Mouse (Mus musculus) embryonic facial prominence, embryonic 12.5 days (tissue): ENCODE measurements around the gene Elovl6. TPM values are rescaled to one million over a fixed set of nuclear protein-coding genes. Genes with fewer than 3 reads are reported as not detected.

Experiments used
- ATAC-seq: fragments of 200-750 bp; cut with Nextera tagmentation; 2 replicates; pipeline ENCODE4 v1.8.0; 2017; ENCODE audit not compliant: insufficient number of reproducible peaks, insufficient read depth, low FRiP score, low TSS enrichment
- H3K27ac ChIP-seq: fragments of 300-500 bp; sonication (generic); 2 replicates; pipeline ENCODE4 v1.5.1; 2016; ENCODE audit warnings: mild to moderate bottlenecking
- H3K27me3 ChIP-seq: fragments of 300-500 bp; sonication (generic); 2 replicates; pipeline ENCODE4 v1.6.1; 2016; ENCODE audit warnings: mild to moderate bottlenecking, moderate library complexity
- H3K36me3 ChIP-seq: fragments of 300-500 bp; sonication (generic); 2 replicates; pipeline ENCODE4 v1.6.1; 2016; ENCODE audit warnings: mild to moderate bottlenecking
- H3K4me1 ChIP-seq: fragments of 300-500 bp; sonication (generic); 2 replicates; pipeline ENCODE4 v1.6.1; 2016
- H3K4me2 ChIP-seq: fragments of 300-500 bp; sonication (generic); replicated peaks from 2 replicates; pipeline ENCODE4 v1.6.1; 2016; ENCODE audit warnings: mild to moderate bottlenecking, moderate library complexity
- H3K4me3 ChIP-seq: fragments of 300-500 bp; sonication (generic); 2 replicates; pipeline ENCODE4 v1.5.1; 2016; ENCODE audit warnings: mild to moderate bottlenecking
- H3K9ac ChIP-seq: fragments of 300-500 bp; sonication (generic); 2 replicates; pipeline ENCODE4 v1.6.1; 2016; ENCODE audit warnings: mild to moderate bottlenecking, moderate library complexity
- H3K9me3 ChIP-seq: fragments of 300-500 bp; sonication (generic); 2 replicates; pipeline ENCODE4 v1.6.1; 2016; ENCODE audit warnings: mild to moderate bottlenecking, moderate library complexity
- WGBS: fragments of 180-500 bp; shearing (Covaris S2); methylation state at CpG from one replicate; pipeline ENCODE4 v1.1.7; 2016; 5-methylcytosine and 5-hydroxymethylcytosine counted together
- polyA plus RNA-seq: library from polyadenylated mRNA; unstranded; fragments of >200 nt; fragmentation: Nextera tagmentation; extraction: Ambion mirVana; gene quantifications from 2 replicates; pipeline ENCODE4 v1.2.1, GENCODE M21; 2016

Gene Elovl6
- polyA plus RNA-seq, 1 experiment from 2014 or later, result 36.4 TPM

- WGBS, result 76% methylated on average over 8 of the region's 8 CpGs
- no peak overlapping the region for H3K27ac ChIP-seq
- H3K9ac ChIP-seq, result no peak overlapping the region
- H3K4me3 ChIP-seq, result no peak overlapping the region
- H3K27me3 ChIP-seq, result no peaks in the 10 kb centered on the region
- peaks cover 22% of the 10 kb centered on the region for H3K36me3 ChIP-seq
- H3K4me1 ChIP-seq, result no peaks in the 10 kb centered on the region
- H3K4me2 ChIP-seq, result no peak overlapping the region
- ATAC-seq, result no peak
- no peaks in the 10 kb centered on the region for H3K9me3 ChIP-seq
Measured at GRCm38 (mm10) chr3:129633518-129633917, 101.4 kb downstream of the Elovl6 start.

DNA sequence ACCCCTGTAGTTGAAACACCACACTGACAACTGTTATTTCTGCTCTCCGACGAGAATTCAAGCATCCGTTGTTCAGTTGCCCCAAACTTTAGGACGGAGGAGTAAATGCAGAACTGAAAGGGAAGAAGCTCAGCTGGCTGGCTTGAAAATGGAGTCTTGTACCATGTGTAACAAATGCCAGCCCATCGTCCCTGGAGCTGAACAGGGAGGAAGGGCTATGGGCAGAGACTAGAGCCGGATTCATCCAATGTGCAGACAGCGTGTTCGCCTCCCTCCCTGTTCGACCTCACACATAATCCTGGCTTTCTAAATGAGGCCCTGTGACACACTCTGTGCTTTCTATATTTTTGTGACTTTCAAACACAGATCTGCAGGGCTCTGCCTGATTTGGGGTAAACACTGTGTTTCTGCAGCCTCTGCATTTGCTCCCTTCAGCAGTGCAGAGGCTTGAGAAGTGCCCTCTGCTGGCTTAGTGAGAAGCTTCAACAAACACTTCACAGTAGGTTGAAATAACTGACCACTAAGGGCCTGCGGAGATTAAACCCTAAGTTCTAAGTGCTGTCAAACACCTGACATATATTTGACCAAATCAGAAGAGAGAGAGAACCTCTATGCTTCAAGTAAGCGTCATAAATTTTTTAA is 102.2 kb downstream of the Elovl6 start:
- no peak for ATAC-seq
- no peaks in the 10 kb centered on the region for H3K27me3 ChIP-seq
- H3K27ac ChIP-seq, result no peak overlapping the region
- H3K4me2 ChIP-seq, result no peak overlapping the region
- H3K9ac ChIP-seq, result no peak overlapping the region
- H3K4me3 ChIP-seq, result no peak overlapping the region
- peaks cover 22% of the 10 kb centered on the region for H3K36me3 ChIP-seq
- no peaks in the 10 kb centered on the region for H3K4me1 ChIP-seq
- H3K9me3 ChIP-seq, result no peaks in the 10 kb centered on the region
- whole genome bisulfite sequencing, result 87% methylated on average over 11 of the region's 11 CpGs

- Histone ChIP-seq H3K4me3 (no peak overlapping the region), H3K4me2 (no peak overlapping the region), H3K36me3 (peaks cover 10% of the 10 kb centered on the region), H3K27me3 (no peaks in the 10 kb centered on the region), H3K9me3 (no peaks in the 10 kb centered on the region), H3K27ac (no peak overlapping the region), H3K4me1 (0 out of 2 replicates have a peak, but pooled peaks cover 8% of the 10 kb centered on the region), H3K9ac (no peak overlapping the region)
- no peak for ATAC-seq
- WGBS, result 82% methylated on average over 6 of the region's 6 CpGs
Measured at GRCm38 (mm10) chr3:129637446-129637845, 105.3 kb downstream of the Elovl6 start.

DNA sequence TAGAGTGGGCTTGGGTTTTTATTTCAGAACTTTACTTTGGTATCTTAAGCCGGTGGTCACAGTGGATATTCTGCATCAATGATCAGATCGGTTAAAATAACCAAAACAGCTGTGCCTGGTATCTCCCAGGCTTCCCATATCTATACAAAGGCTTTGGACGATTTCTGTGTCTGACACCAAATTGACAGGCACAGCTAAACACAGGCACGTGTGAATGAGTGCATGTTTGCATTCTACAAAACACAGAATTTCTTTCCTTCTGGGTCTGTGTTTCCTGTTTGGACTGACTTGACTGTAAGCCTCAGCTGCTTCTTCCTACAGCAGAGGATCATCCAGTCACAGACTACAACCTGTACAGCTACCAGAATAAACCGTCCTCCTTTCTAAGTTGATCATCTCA is 107.5 kb downstream of the Elovl6 start:
- Histone ChIP-seq H3K4me3 (no peak overlapping the region), H3K27ac (peak overlapping the region; percentile 31; the same call in 1 of the 2 replicates), H3K4me2 (no peak overlapping the region), H3K36me3 (no peaks in the 10 kb centered on the region), H3K27me3 (no peaks in the 10 kb centered on the region), H3K4me1 (0 out of 2 replicates have a peak, but pooled peaks cover 8% of the 10 kb centered on the region), H3K9me3 (no peaks in the 10 kb centered on the region), H3K9ac (no peak overlapping the region)
- ATAC-seq, result no peak
- 62% methylated on average over 5 of the region's 5 CpGs for WGBS

DNA sequence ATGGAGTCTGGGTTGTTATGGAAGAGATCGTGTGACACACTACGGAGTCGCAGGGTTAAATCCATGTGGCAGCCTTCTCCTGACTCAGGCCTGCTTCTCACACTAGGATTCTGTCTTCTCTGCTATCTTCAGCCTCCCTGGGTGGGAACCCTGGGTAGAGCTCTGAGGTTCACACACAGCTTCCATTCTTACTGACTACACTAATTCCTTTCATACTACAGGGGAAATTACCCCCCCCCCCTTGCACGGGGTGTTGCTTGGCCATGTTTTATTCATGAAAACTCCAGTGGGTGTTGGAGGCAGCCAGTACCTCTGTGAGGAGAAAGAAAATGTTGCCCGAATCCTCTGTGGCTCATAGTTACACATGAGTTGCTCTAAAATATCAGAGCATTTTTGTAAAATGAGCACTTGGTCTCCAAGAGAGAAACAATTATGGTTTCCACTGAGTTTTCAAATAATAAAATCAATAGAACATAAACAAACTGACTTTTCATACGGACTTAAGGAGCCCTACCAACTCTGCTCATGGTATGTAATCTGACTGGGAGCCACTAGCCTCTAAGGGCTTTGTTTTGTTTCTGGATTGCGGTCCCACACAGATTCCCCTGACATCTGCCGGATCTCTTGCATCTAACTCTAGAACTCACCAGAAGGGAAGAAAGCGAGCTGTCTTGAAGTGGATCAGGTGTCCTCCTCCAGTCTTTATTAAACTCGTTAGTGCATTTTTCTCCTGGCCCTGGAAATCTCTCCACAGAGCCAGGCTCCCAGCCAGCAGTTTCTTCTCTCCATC is 108.3 kb downstream of the Elovl6 start:
- no peak overlapping the region for H3K4me2 ChIP-seq
- no peaks in the 10 kb centered on the region for H3K27me3 ChIP-seq
- H3K9me3 ChIP-seq, result no peaks in the 10 kb centered on the region
- ATAC-seq, result peak; percentile 32; the same call in 1 of the 2 replicates
- no peak overlapping the region for H3K4me3 ChIP-seq
- peak overlapping the region; percentile 63 for H3K27ac ChIP-seq
- 0 out of 2 replicates have a peak, but pooled peaks cover 11% of the 10 kb centered on the region for H3K4me1 ChIP-seq
- H3K36me3 ChIP-seq, result no peaks in the 10 kb centered on the region
- WGBS, result 53% methylated on average over 10 of the region's 10 CpGs
- H3K9ac ChIP-seq, result no peak overlapping the region

- Histone ChIP-seq H3K4me1 (peaks cover 18% of the 10 kb centered on the region; the same call in 1 of the 2 replicates), H3K36me3 (no peaks in the 10 kb centered on the region), H3K4me2 (no peak overlapping the region), H3K9ac (no peak overlapping the region), H3K4me3 (no peak overlapping the region), H3K27ac (no peak overlapping the region), H3K9me3 (no peaks in the 10 kb centered on the region), H3K27me3 (no peaks in the 10 kb centered on the region)
- 85% methylated on average over 7 of the region's 7 CpGs for WGBS
- no peak for ATAC-seq
Measured at GRCm38 (mm10) chr3:129641621-129642020, 109.5 kb downstream of the Elovl6 start.

- 0 out of 2 replicates have a peak overlapping the region, but pooled peaks have one; percentile 17 for H3K27ac ChIP-seq
- H3K27me3 ChIP-seq, result no peaks in the 10 kb centered on the region
- H3K4me3 ChIP-seq, result no peak overlapping the region
- WGBS, result 77% methylated on average over 3 of the region's 3 CpGs
- H3K4me1 ChIP-seq, result peaks cover 25% of the 10 kb centered on the region
- no peaks in the 10 kb centered on the region for H3K36me3 ChIP-seq
- H3K4me2 ChIP-seq, result no peak overlapping the region
- H3K9me3 ChIP-seq, result no peaks in the 10 kb centered on the region
- no peak for ATAC-seq
- no peak overlapping the region for H3K9ac ChIP-seq
Measured at GRCm38 (mm10) chr3:129645409-129645808, 113.3 kb downstream of the Elovl6 start.

GRCm38 (mm10) chr3:129646781-129647180 is 114.6 kb downstream of the Elovl6 start:
- Histone ChIP-seq H3K27ac (no peak overlapping the region), H3K36me3 (no peaks in the 10 kb centered on the region), H3K4me3 (no peak overlapping the region), H3K9ac (no peak overlapping the region), H3K9me3 (no peaks in the 10 kb centered on the region), H3K4me2 (no peak overlapping the region), H3K4me1 (peaks cover 20% of the 10 kb centered on the region), H3K27me3 (no peaks in the 10 kb centered on the region)
- WGBS, result 62% methylated on average over 5 of the region's 5 CpGs
- no peak for ATAC-seq

- no peak overlapping the region for H3K27ac ChIP-seq
- no peaks in the 10 kb centered on the region for H3K36me3 ChIP-seq
- H3K27me3 ChIP-seq, result no peaks in the 10 kb centered on the region
- no peak overlapping the region for H3K4me2 ChIP-seq
- ATAC-seq, result no peak
- peaks cover 20% of the 10 kb centered on the region for H3K4me1 ChIP-seq
- no peaks in the 10 kb centered on the region for H3K9me3 ChIP-seq
- no peak overlapping the region for H3K4me3 ChIP-seq
- WGBS, result 64% methylated on average over 10 of the region's 10 CpGs
- no peak overlapping the region for H3K9ac ChIP-seq
Measured at GRCm38 (mm10) chr3:129647312-129647711, 115.2 kb downstream of the Elovl6 start.

DNA sequence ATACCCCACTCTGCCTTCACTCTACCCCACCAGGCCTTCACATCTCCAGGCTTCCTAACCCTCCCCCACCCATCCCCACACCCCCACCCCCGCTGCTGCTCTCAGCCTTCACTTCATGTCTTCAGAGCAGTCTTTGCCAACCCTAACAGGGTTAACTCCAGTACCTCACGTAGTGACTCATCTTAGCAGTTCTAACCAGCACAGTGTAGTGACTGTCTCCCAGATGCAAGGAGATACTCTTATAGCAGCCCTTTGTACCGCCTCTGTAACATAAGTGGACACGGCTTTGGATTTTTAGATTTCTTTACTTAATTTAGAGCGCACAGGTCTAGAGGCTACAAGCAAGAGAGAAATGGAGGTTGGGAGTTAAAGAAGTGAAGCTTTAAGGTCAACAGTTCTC is 116.4 kb downstream of the Elovl6 start:
- H3K27me3 ChIP-seq, result no peaks in the 10 kb centered on the region
- WGBS, result 69% methylated on average over 5 of the region's 5 CpGs
- no peak for ATAC-seq

DNA sequence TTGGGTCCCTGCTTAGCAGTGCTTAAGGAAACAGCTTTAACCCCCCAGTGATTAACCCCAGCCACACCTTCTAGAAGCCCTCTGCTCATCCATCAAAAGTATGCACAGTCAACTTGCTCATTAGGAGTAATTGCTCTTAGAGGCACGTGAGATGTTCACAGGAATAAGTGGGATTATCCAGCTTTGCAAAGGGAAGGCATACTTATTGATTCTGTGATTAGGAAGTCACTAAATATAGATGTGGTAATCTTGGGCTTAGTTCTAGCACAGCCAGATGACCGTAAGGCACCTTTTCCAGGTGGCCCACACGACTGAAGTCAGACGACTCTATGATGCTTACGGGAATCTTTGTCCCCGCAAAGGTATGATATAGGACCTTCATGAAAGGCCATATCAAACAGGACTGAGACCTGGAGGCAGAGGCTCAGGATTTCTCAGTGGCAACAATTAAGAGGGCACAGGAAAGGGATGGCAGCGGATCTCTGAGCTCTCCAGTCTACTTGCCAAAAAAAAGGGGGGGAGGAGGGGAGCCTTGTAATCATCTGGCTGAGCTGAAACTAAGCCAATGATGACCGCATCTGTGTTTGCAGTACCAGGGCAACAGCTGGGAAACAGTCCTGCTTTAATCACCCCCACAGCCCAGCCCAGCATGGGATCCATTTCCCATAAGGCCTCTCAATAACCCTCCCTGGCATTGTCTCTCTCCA is 117.6 kb downstream of the Elovl6 start:
- Histone ChIP-seq H3K36me3 (no peaks in the 10 kb centered on the region), H3K4me1 (peaks cover 20% of the 10 kb centered on the region), H3K4me3 (no peak overlapping the region), H3K27ac (no peak overlapping the region), H3K4me2 (no peak overlapping the region), H3K9ac (no peak overlapping the region), H3K27me3 (no peaks in the 10 kb centered on the region), H3K9me3 (no peaks in the 10 kb centered on the region)
- WGBS, result 61% methylated on average over 8 of the region's 8 CpGs
- no peak for ATAC-seq

More for the DNA sequence above, 116.4 kb downstream of the Elovl6 start:
- no peaks in the 10 kb centered on the region for H3K36me3 ChIP-seq
- H3K9ac ChIP-seq, result no peak overlapping the region
- no peak overlapping the region for H3K27ac ChIP-seq
- peaks cover 20% of the 10 kb centered on the region for H3K4me1 ChIP-seq
- no peak overlapping the region for H3K4me3 ChIP-seq
- H3K9me3 ChIP-seq, result no peaks in the 10 kb centered on the region
- no peak overlapping the region for H3K4me2 ChIP-seq

DNA sequence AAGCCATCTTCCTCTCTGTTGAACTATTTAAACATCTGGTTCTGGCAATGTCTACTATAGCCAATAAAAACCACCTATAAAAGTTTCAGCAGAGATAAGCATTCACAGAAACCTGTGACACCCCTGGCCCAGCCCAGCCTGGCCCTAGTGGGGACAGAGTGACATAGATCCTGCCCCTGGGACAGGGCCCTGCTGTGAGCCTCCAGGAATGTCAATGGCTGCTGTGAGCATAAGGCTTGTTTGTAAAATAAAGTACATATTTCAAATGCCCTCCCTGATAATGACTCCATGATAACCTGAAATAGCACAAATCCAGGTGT is 118.1 kb downstream of the Elovl6 start:
- no peak for ATAC-seq
- Histone ChIP-seq H3K9me3 (no peaks in the 10 kb centered on the region), H3K4me1 (peaks cover 19% of the 10 kb centered on the region), H3K4me3 (no peak overlapping the region), H3K27me3 (no peaks in the 10 kb centered on the region), H3K36me3 (no peaks in the 10 kb centered on the region), H3K27ac (no peak overlapping the region), H3K9ac (no peak overlapping the region), H3K4me2 (no peak overlapping the region)
